Mouse (Mus musculus) lung, postnatal 14 days (tissue): Measurements from ENCODE around the gene Dpf1.

Experiments used
- DNase-seq: peaks from one replicate; pipeline ENCODE4 v3.0.0; 2021

The Dpf1 gene

GRCm38 (mm10) chr7:29342489-29343092, 38.8 kb downstream of the Dpf1 start:
- no peak for DNase-seq

- no peak for DNase-seq
Measured at GRCm38 (mm10) chr7:29343746-29344145, 40.0 kb downstream of the Dpf1 start.

GRCm38 (mm10) chr7:29345534-29345933, 41.8 kb downstream of the Dpf1 start:
- DNase-seq, result no peak

- DNase-seq, result no peak
Measured at GRCm38 (mm10) chr7:29346212-29346611, 42.5 kb downstream of the Dpf1 start.

GRCm38 (mm10) chr7:29350489-29350888, 46.7 kb downstream of the Dpf1 start:
- no peak for DNase-seq

GRCm38 (mm10) chr7:29352246-29352645, 48.5 kb downstream of the Dpf1 start:
- no peak for DNase-seq

- DNase-seq, result no peak
Measured at GRCm38 (mm10) chr7:29354161-29354560, 50.4 kb downstream of the Dpf1 start.

- DNase-seq, result no peak
Measured at GRCm38 (mm10) chr7:29355406-29355805, 51.7 kb downstream of the Dpf1 start.

- no peak for DNase-seq
Measured at GRCm38 (mm10) chr7:29361497-29361896, 57.7 kb downstream of the Dpf1 start.

GRCm38 (mm10) chr7:29364052-29364451, 60.3 kb downstream of the Dpf1 start:
- peak; percentile 25 for DNase-seq

GRCm38 (mm10) chr7:29367166-29368003, 63.6 kb downstream of the Dpf1 start:
- no peak for DNase-seq
